Mouse (Mus musculus): ENCODE data around the gene Tmem251.

DNA sequence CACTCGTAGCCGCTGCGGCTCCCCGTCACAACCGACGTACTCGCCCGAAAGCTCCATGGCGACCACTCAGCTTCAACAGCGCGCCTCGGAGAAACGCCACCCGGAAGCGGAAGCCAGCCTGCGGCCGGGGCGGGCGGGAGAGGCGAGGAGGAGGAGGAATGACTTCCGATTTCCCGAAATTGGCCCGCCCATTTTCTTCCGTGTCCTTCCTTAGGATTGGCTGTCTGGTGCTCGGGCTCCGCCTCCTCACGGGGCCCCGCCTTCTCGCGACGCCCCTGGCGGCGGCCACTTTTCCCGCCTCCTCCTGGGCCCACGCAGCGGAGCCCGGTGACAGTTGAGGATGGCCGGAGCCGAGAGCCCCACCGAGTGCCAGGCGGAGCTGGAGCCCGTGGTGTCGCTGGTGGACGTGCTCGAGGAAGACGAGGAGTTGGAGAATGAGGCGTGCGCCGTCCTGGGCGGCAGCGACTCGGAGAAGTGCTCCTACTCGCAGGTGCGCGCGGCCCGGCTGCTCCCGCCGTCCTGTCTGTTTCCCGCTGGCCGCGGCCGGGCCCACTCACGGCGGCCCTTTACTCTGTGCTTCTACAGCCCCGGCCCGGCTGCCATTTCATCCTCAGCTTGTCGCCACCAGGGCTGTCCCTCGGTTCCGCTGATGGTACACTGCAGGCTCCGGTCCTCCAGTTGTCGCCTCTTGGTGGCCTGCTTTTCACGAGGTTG, 14.3 kb downstream of the Tmem251 start, which contains the start of the genes Gm28051, Gon7 and Ubr7:
- peak; percentile 66; the same call in 1 of the 2 replicates for TF ChIP-seq POLR2A (IDR thresholded peaks at IDR 0.05; ENCODE audit: borderline replicate concordance, control insufficient read depth, low read depth, low read length)
- peak; percentile 17; the same call in 1 of the 2 replicates for TF ChIP-seq CTCF (IDR thresholded peaks at IDR 0.05; ENCODE audit: control insufficient read depth, insufficient read depth, low read length)
